Mouse (Mus musculus) ovary, postnatal 10 days (tissue): Measurements from ENCODE around the gene March1.
"Not testable (repeated sequence)": the region's sequence is repeated elsewhere in the genome, so short reads cannot be mapped to it uniquely, and the experiment has no call there.

Source experiments
- DNase-seq: peaks from one replicate; pipeline ENCODE4 v3.0.0; 2022; ENCODE audit warnings: low spot score

Gene March1

DNA sequence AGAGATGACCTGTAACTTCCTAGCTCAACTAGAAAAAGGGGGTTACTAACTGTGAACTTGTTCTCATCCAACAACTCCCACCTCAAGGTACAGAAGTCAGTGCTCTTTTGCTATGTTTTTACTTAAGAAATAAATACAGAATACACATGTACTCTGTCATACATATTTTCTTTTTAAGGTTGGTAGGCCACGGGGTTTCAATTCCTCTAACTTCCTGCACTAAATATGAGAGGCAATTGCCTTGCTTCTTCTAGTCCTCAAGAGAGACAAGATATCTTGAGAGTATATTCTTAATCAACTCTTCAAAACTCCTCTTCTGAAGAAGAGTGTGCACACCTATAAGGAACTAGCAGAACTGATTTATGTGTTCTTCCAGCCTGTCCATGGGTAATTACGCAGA lies 797.5 kb downstream of the March1 start:
- no peak for DNase-seq

DNA sequence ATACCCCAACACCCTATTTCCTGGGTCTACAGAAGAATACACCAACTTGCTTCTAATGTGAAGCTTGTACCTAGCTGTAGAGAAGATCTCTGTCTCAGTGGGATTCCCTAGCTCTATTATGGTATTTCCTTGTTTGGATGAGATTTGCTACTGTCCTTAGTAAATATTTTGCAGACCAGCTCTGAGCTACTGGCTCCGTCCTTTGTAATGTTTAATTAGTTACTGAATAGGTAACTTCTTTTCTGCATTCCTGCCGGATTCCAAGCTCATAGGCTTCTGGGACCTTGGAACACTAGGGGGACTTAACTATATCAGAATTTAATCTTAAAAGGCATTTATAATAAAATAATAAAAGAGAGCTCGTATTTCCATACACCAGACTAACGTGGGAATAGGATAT lies 799.9 kb downstream of the March1 start:
- DNase-seq, result not testable (repeated sequence)

DNA sequence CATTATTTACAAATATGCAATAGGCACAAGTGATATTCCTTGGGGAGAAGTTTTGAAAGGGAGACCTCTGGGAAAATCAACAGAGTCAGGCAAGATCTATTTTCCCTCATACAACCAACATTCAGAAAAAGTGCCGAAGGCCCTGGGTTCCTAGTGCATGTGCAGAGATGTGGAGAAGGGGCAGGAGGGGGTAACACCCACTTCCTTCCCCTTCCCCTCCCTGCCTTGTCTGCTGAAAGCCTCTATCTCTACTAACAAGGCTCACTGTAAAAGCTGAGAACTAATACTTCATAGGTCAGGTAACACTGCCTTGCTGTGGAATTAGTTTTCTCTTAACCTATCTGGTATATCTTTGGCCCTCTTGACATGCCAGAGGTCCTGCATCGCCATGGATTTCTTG lies 812.9 kb downstream of the March1 start:
- DNase-seq, result no peak

DNA sequence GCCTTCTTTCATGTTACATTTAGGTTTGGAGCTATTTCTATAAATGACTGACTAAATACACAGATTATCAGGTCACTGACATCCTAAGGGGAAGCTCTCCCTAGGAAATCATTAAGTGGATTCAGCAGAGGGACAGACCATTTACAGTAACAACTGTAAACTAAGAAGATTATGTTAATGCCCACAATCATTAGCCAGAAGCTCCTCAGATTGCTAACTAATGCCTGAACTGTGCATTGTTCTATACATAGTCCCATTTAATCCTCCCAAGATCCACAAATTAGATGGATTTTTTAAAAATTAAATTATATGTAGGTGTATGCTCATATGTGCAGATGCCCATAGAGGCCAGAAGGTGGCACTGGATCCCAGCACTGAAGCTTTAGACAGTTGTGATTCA lies 815.9 kb downstream of the March1 start:
- no peak for DNase-seq

DNA sequence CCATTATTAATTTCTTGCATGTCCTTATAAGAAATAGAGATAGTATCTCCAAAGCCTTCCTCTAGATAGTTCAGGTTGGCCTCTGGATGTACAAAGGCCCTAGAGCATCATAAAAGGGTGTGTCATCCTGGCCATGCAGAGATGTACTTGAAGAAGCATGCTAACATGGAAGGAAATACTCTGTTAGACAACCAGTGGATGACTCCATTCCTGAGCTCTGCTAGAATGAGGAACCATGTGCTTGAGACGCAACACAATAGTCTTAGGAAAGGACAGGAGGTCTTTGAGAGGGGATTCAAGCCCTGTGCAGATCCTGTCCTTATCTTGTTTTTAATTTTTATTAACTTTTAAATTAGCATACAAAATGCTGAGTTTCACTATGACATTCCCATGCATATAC lies 819.1 kb downstream of the March1 start:
- no peak for DNase-seq

DNA sequence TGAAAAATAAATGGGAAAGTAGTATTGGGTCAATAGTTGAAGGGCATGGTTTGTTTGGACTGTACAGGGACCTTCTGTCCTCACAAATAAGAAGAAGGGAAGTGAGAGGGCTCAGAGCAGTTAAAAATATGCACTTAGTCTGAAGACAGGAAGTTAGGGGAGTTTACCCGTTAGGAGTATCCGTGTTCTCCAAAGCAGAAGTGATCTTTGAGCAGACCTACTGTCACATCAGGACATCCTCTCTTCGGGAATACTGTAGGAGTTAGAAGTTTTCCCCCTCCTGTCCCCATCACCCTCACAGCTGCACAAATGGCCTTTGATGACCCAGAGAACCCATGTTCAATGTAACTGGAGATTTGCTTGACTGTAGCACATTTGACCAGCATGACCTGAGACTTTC lies 820.2 kb downstream of the March1 start:
- DNase-seq, result no peak

DNA sequence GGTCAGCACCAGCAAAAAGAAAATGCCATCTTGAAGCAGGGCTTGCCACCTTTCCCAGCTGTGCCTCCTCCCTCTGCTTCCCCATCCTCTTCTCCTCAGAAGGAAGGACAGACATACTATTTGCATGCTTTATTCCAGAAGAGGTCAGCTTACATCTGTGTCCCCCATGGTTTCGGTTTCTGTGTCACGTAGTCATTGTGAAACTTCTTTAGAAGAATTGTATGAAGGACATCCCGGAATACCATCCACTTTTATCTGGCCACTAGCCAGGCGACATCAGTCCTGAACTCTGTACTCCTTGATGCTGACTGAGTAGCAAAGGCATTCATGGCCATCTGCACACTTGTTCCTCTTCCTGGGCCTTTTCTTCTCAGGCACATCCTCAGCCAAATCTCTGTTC lies 820.8 kb downstream of the March1 start:
- no peak for DNase-seq

DNA sequence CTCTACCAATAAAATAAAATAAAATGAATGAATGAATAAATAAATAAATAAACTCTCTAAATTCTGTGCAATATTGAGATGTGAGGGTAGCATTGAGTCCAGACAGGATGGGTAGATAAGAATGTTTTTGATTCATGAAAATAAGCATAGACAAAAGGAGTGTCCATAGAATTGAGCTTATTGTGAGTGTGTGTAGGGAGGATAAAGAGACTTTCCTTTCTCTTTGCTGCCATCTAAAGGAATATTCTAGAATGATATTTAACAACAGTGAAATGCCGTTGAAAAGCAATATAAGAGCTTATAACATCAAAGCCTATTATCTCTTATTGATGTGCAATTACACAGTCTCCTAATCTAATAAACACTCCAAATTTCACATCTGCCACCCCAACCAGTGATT lies 823.4 kb downstream of the March1 start:
- no peak for DNase-seq

DNA sequence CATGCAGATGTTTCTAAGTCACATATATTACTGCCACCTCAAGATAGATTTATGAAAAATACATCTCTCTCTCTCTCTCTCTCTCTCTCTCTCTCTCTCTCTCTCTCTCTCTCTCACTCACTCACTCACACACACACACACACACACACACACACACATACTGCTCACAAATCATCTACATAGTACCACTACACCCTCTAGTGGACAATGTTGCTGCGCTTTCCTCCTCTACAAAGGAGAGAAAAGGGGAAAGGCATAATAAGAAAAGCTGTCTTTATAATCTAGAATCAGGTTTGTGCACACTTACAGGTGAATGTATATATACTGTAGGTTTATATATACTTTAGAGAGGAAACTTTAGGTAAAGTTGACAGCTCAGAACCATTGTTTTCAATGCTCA lies 825.1 kb downstream of the March1 start:
- DNase-seq, result no peak

DNA sequence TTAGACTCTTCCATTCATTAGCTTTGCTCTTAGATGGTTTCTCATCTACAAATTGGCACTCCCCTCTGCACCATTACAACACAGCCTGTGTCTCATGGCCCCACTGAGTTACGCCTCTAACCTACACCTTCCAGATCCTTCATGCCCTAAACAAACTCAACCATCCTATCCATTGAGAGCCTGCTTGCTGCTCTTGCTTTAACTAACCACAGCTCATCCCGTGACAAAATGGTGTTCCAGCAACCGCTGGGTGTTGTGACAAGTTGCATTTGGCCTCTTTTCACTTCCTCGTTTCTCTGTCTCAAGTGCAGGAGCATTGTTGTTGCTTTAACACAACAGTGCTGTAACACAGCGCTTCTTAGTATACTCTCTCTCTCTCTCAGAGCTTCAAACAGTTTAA lies 826.4 kb downstream of the March1 start:
- no peak for DNase-seq

DNA sequence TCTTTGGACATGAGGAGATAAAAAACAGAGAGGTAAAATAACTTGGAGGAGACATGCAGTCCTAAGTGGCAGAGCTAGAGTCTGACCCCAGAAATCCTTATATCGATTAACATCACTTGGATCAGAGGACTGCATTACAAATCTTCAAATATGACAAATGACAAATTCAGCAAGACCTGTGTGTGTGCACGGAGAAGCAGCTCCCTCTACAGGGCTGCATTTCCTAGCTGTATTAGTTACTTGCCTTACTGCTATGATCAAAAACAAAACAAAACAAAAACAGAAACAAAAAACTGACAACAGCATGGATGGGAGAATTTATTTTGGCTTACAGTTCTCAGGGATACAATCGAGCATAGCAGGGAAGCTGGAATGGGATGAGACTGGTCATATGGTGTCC lies 827.7 kb downstream of the March1 start:
- no peak for DNase-seq

DNA sequence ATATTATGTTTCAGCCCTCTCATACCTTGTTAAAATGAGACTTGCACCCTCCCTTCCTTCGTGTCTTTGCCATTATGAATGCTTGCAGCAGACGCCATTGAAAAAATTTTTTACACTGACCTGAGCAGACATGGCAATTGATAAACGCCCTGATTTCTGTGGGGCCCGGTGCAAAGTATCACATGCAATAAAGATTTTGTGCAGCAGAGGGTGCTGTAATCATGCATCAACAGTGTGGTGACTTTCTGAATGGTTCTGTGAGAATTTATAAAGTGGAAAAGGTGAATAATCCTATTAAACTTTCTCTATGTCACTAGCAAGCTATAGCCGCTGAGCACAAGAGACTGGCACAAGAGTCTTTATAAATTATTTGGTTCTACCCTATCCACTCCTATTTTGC lies 833.0 kb downstream of the March1 start:
- DNase-seq, result peak; percentile 5

DNA sequence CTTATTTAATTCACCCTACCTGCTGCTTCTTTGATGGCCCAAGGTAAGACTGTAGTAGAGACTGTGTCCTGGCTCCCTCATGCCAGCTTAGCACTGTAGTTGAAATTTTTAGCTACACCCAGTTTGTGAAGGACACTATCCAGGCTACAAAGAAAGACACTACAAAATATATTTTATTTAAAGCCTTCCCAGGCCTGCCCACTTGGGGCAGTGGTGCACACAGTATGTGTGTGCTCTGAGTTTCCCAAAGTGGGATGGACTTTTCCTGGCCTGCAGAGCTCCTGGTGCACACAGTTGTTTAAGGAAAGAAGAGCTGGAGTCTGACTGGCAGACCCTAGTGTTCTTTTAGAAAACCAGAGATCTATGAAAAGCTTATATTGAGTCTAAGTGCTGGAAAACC lies 839.4 kb downstream of the March1 start:
- no peak for DNase-seq

DNA sequence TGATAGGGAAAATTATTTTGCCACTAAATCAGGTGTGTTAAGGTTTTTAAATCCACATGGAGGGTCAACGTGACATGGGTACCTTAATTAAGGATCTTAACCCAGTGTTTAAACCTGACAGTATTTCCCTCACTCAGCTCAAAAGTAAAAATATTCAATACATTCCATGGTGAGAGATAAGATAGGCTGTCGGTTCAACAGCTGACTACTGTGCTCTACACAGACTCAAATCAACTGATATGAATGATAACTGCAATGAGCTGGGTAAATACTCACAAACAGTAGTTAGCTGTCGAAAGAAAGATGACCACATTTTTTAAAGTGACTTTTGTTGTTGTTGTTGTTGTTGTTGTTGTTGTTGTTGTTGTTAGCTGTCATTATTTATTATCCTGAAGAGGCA lies 852.1 kb downstream of the March1 start:
- no peak for DNase-seq

DNA sequence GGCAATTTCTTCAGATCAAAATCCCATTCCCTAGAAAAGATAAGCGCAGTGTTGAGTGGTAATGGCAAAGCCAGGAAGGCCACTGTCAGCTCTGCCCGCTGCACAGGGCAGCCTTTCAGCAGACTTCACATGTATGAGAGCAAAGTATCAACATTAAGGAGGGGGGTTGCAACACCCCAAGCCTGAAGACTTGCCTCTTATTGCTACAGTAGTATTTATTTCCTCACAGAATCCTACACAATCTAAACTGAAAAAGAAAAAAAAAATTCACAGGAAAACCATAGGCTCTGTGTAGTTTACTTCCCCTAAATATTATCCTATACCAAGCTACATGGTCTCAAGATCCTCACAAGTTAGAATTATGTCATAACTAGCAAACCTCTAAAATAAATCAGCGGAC lies 859.2 kb downstream of the March1 start:
- no peak for DNase-seq

DNA sequence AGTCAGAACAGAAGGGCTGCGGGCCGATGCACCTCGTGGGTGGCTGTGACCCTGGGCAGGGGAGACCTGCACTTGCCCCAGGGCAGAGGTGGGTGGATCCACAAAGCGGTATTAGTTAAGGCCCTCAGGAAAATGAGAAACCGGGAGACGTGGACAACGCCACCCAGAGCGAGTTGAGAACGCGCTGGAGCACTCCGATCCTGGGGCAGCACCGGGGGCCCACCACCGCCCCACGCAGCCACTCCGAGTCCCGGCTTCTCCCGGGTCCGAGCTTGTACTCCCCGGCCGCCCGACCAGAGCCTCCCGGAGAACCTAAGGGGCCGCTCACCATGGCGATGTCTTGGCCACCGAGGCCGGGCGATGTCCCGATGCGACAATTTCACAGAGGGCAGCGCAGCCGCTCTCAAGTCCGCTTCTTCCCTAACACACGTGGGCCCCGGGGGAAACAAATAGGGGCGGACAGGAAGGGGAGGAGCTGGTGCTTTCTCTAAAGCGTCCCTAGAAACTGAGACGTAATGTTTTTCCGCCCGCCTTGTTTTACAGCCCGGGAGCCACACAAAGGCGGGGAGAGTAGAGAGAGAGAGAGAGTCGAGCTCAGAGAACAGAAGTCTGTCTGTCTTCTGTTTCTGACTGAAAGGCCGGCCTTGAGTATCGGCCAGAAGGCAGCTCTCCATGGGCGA lies 868.5 kb downstream of the March1 start, which contains the start of gene Tma16:
Tma16 (minus strand) TSS at position 447 of the 680 bp plus-strand sequence.
- peak; percentile 67 for DNase-seq

DNA sequence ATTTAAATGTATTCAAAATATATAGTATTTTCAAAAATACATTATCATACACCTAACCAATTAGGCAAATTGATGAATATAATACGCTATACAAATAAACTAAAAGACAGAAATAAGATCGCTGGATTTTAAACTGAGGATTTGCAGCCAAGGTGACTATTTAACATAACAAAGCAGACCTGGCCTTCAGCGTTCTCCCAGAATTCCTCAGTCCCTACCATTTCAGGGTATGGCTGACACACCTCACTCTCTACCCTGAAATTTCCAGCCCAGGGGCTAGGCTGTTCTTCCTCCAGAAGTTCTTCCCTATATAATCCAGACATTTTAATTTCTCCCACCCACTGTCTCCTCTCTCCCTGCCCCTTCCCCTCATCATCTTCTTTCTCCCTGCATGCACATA lies 870.9 kb downstream of the March1 start:
- DNase-seq, result no peak

DNA sequence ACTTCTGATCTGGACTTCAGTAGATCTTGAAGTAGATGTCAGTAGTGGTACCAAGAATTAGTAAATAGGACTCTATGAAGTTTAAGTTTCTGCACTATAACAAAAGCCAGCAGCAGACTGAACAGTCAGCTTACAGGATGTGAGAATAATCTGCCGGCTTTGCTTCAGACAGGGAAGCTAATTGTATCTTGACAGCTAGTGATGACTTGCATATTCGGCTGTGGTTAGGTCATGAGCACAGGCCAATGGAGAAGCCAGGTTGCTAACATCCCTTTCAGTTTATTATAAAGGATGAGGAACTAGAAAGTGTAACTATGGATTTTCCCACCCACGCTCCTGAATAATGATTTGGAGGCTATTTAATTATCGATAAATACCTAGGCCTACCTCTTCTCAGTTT lies 872.9 kb downstream of the March1 start:
- DNase-seq, result no peak

DNA sequence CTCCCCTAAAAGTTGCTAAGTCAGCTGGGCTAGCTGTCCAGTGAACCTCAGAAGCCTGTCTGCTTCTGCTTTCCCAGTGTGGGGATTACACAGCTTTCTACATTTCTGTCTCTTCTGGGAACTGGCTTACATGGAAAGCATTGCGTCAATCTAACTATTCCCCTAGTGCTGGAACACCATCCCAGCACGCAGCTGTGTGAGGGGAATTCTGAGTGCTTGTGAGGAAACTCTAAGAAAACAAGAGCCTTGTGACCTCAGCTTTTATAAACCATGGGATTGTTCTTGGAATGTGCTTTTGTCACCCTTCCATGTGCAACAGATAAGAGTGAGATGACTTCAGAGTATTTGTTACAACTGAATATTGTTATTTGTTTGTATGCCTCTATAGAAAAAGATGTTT lies 876.8 kb downstream of the March1 start:
- DNase-seq, result no peak

DNA sequence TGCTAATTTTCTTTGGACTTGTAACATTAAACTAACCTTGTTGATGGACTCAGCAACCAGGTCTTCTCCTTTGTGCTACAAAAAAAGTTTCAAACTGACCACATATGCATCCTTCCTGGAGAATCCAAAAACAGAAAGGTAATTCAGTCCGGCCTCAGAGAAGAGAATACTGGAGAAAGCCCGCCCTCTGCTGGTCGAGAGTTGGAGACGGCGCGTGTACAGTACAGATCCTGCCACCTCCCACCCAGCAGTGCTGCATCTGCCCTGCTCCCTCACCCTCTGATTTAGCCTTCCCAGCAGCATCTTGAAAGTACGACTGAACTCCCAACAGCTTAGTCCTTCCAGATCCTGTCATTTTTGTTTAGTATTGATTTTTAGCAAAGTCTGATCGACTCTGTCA lies 878.0 kb downstream of the March1 start:
- peak; percentile 46 for DNase-seq

DNA sequence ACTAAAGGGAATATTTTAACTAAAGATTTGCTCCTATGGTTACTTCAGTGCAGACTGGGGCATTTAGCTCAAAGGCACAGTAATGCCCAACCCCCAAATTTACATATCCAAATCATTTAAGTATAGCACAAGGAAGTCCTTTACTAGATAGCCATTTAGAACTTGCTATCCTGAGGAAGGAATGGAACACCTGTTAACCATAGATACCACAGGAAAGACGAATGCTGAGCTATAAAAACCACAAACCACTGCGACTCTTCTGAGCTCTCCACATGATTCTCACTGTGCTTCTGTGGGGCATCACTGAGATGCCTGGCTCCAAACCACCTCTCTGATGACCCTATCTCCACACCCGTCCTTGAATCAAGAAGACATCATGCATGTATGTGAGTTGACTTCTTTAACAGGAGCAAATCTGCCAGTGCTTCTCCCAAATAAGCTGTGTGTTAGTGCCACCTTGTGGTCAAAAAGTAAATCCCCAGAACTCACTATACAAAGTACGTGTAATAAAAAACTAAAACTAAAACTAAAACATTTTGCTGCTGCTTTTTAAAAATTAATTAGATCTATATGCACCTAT lies 879.4 kb downstream of the March1 start:
- no peak for DNase-seq

DNA sequence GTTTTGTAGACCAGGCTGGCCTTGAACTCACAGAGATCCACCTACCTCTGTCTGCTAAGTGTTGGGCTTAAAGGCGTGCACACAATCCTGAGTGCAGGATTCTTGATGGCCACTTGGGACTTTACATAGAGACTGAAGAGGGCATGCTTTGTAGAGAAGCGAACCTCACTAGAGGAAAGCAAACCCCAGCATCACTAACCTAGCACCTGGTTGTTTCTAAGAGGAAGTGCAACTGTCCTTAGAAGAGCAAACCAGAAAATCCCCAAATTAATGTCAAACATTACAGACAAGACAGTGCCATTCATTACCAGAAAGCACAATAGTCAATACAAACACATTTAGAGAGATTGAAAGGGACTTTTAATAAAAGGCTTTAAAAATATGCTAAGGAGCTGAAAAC lies 885.7 kb downstream of the March1 start:
- no peak for DNase-seq

DNA sequence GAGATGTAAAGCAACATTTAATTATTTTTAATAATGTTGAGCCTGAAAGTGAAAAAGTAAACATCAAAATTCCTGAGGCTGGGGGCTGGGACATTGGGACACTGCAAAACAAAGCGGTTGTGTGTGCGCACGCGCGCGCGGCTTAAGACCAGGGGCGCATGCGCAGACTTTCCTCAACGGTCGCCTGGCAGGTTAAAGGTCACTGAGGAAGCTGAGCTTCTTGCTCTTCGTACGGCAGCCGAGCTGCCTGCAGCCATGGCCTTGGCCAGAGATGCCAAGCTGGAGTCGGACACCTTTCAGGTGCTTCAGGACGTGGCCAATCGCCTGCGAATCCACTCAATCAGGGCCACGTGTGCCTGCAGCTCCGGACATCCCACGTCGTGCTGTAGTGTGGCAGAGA lies 893.8 kb downstream of the March1 start, which contains the start of gene Tktl2:
Tktl2 (plus strand) TSS at position 220 of the 400 bp plus-strand sequence.
- DNase-seq, result no peak

DNA sequence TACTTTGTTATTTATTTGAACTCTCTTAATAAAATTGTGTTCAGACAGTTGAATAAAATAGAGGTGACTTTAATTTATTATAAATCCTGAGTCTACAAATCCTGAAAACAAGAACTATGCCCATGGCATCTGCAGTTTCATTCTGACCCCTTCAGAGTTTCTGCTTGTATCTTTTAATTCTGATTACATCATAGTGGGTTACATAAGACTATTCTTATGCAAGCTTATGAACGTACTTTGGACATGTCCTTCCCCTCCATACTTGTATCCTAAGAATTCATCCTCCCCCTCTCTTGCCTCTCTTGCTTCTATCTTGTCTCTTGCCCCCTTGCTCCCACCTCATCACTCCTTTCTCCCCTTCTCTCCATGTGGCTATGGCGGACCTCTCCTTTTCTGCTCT lies 901.4 kb downstream of the March1 start:
- DNase-seq, result no peak
